Mouse (Mus musculus): ENCODE data around the gene Arpp19. TPM values are rescaled to one million over a fixed set of nuclear protein-coding genes. Genes with fewer than 3 reads are reported as not detected.

Gene Arpp19
- total RNA-seq, 1 experiment = 192 TPM

DNA sequence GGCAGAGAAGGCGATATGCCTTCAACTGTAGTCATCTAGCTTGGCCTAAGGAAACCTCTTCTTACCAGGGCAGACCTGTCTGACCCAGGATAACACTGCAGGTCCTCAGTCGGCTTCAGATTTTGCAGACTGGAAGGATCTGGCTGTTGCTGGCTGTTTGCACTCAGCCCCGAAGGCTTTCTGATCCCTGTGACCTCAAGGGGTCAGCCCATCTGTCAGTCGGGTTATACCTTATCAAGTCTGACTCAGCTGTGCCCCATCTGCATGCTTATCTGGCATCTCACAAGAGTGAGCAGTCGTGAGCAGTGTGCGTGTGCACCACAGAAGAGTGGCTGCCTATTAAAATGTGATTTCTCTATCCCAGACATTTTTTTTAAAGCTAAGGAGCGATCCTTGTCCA, 13.3 kb upstream of the Arpp19 start:
- no peak overlapping the region for H3K27ac ChIP-seq (ENCODE audit: insufficient read depth, low read depth, low read length, poor library complexity, severe bottlenecking)
- DNase-seq (ENCODE audit: low read depth, low spot score) = peak; percentile 26
- TF ChIP-seq ZC3H11A (IDR thresholded peaks at IDR 0.05; ENCODE audit: borderline replicate concordance, low read depth, low read length) (no peak), MAFK (IDR thresholded peaks at IDR 0.05; ENCODE audit: insufficient read depth, low read depth, low read length) (no peak), CHD2 (IDR thresholded peaks at IDR 0.05; ENCODE audit: low read depth, low read length) (no peak), ZNF384 (IDR thresholded peaks at IDR 0.05; ENCODE audit: low read depth, low read length) (no peak), HCFC1 (IDR thresholded peaks at IDR 0.05; ENCODE audit: borderline replicate concordance, insufficient read depth, low read length) (no peak)
- H3K9ac ChIP-seq (ENCODE audit: insufficient read depth, low read depth, low read length, poor library complexity, severe bottlenecking) = no peak overlapping the region
- H3K4me3 ChIP-seq (ENCODE audit: insufficient read depth in 1 of 2, low read depth in 1 of 2, low read length in 2 of 2, poor library complexity in 1 of 2, severe bottlenecking in 1 of 2) = no peak overlapping the region
- peaks cover 0 to 5% of the 10 kb centered on the region in 2 experiments; a peak in 3 of 4 replicates for H3K4me1 ChIP-seq (ENCODE audit: control insufficient read depth in 2 of 2, insufficient read depth in 2 of 2, low read length in 2 of 2, poor library complexity in 1 of 2)
- in situ Hi-C loops (cut with MboI; ENCODE audit: low sequenced_read_pairs in 2 of 2, unreplicated experiment in 2 of 2) = no loop called here
- H3K9me3 ChIP-seq (ENCODE audit: control insufficient read depth, insufficient read depth, low read depth, low read length) = no peaks in the 10 kb centered on the region
- no peaks in the 10 kb centered on the region; the same call in 1 of the 2 replicates for H3K36me3 ChIP-seq (ENCODE audit: control insufficient read depth, insufficient read depth, low read length, poor library complexity, severe bottlenecking)

GRCm38 (mm10) chr9:75025689-75026088, 11.7 kb upstream of the Arpp19 start:
- H3K4me1 ChIP-seq (ENCODE audit: control insufficient read depth in 2 of 2, insufficient read depth in 2 of 2, low read length in 2 of 2, poor library complexity in 1 of 2) = no peaks in the 10 kb centered on the region; a peak in 1 of 4 replicates
- H3K36me3 ChIP-seq (ENCODE audit: control insufficient read depth, insufficient read depth, low read length, poor library complexity, severe bottlenecking) = no peaks in the 10 kb centered on the region
- in situ Hi-C loops (cut with MboI; ENCODE audit: low sequenced_read_pairs in 2 of 2, unreplicated experiment in 2 of 2) = no loop called here
- H3K27ac ChIP-seq (ENCODE audit: insufficient read depth, low read depth, low read length, poor library complexity, severe bottlenecking) = no peak overlapping the region
- TF ChIP-seq ZC3H11A (IDR thresholded peaks at IDR 0.05; ENCODE audit: borderline replicate concordance, low read depth, low read length) (no peak), HCFC1 (IDR thresholded peaks at IDR 0.05; ENCODE audit: borderline replicate concordance, insufficient read depth, low read length) (no peak), ZNF384 (IDR thresholded peaks at IDR 0.05; ENCODE audit: low read depth, low read length) (no peak), MAFK (IDR thresholded peaks at IDR 0.05; ENCODE audit: insufficient read depth, low read depth, low read length) (no peak), CHD2 (IDR thresholded peaks at IDR 0.05; ENCODE audit: low read depth, low read length) (no peak)
- no peaks in the 10 kb centered on the region for H3K9me3 ChIP-seq (ENCODE audit: control insufficient read depth, insufficient read depth, low read depth, low read length)
- no peak overlapping the region for H3K4me3 ChIP-seq (ENCODE audit: insufficient read depth in 1 of 2, low read depth in 1 of 2, low read length in 2 of 2, poor library complexity in 1 of 2, severe bottlenecking in 1 of 2)
- H3K9ac ChIP-seq (ENCODE audit: insufficient read depth, low read depth, low read length, poor library complexity, severe bottlenecking) = no peak overlapping the region
- peak; percentile 33 for DNase-seq (ENCODE audit: low read depth, low spot score)

DNA sequence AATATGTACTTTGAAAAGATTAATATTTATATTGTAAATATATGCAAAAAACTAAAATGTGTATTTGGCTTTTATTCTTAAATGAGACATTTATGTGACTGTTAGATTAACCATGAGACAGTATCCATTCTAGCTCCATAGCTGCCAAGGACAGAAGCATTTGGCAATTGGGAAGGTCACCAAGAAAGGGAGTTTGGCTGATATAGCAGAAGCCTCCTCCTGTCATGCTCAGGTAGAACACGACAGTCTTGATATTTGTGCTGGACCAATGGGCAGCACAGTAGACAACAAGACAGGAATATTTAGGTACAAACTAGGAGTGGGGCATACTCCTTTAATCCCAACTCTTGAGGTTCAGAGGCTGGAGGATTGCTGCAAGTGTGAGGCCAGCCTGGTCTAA, 5.0 kb upstream of the Arpp19 start:
- Histone ChIP-seq H3K27ac (ENCODE audit: insufficient read depth, low read depth, low read length, poor library complexity, severe bottlenecking) (no peak overlapping the region), H3K9me3 (ENCODE audit: control insufficient read depth, insufficient read depth, low read depth, low read length) (no peaks in the 10 kb centered on the region), H3K9ac (ENCODE audit: insufficient read depth, low read depth, low read length, poor library complexity, severe bottlenecking) (no peak overlapping the region), H3K36me3 (ENCODE audit: control insufficient read depth, insufficient read depth, low read length, poor library complexity, severe bottlenecking) (no peaks in the 10 kb centered on the region), H3K4me1 (ENCODE audit: control insufficient read depth in 2 of 2, insufficient read depth in 2 of 2, low read length in 2 of 2, poor library complexity in 1 of 2) (no peaks in the 10 kb centered on the region; a peak in 1 of 4 replicates), H3K4me3 (ENCODE audit: insufficient read depth in 1 of 2, low read depth in 1 of 2, low read length in 2 of 2, poor library complexity in 1 of 2, severe bottlenecking in 1 of 2) (no peak overlapping the region)
- TF ChIP-seq ZNF384 (IDR thresholded peaks at IDR 0.05; ENCODE audit: low read depth, low read length) (no peak), ZC3H11A (IDR thresholded peaks at IDR 0.05; ENCODE audit: borderline replicate concordance, low read depth, low read length) (no peak), MAFK (IDR thresholded peaks at IDR 0.05; ENCODE audit: insufficient read depth, low read depth, low read length) (no peak), HCFC1 (IDR thresholded peaks at IDR 0.05; ENCODE audit: borderline replicate concordance, insufficient read depth, low read length) (no peak), CHD2 (IDR thresholded peaks at IDR 0.05; ENCODE audit: low read depth, low read length) (no peak)
- DNase-seq (ENCODE audit: low read depth, low spot score) = no peak
- in situ Hi-C loops (cut with MboI; ENCODE audit: low sequenced_read_pairs in 2 of 2, unreplicated experiment in 2 of 2) = no loop called here

GRCm38 (mm10) chr9:75033141-75033540, 4.3 kb upstream of the Arpp19 start:
- H3K36me3 ChIP-seq (ENCODE audit: control insufficient read depth, insufficient read depth, low read length, poor library complexity, severe bottlenecking) = no peaks in the 10 kb centered on the region
- no peak overlapping the region for H3K4me3 ChIP-seq (ENCODE audit: insufficient read depth in 1 of 2, low read depth in 1 of 2, low read length in 2 of 2, poor library complexity in 1 of 2, severe bottlenecking in 1 of 2)
- no peaks in the 10 kb centered on the region; a peak in 1 of 4 replicates for H3K4me1 ChIP-seq (ENCODE audit: control insufficient read depth in 2 of 2, insufficient read depth in 2 of 2, low read length in 2 of 2, poor library complexity in 1 of 2)
- DNase-seq (ENCODE audit: low read depth, low spot score) = no peak
- no peaks in the 10 kb centered on the region for H3K9me3 ChIP-seq (ENCODE audit: control insufficient read depth, insufficient read depth, low read depth, low read length)
- no peak overlapping the region for H3K27ac ChIP-seq (ENCODE audit: insufficient read depth, low read depth, low read length, poor library complexity, severe bottlenecking)
- H3K9ac ChIP-seq (ENCODE audit: insufficient read depth, low read depth, low read length, poor library complexity, severe bottlenecking) = no peak overlapping the region
- in situ Hi-C loops (cut with MboI; ENCODE audit: low sequenced_read_pairs in 2 of 2, unreplicated experiment in 2 of 2) = no loop called here
- TF ChIP-seq CHD2 (IDR thresholded peaks at IDR 0.05; ENCODE audit: low read depth, low read length) = no peak
- TF ChIP-seq HCFC1 (IDR thresholded peaks at IDR 0.05; ENCODE audit: borderline replicate concordance, insufficient read depth, low read length) = no peak
- TF ChIP-seq ZC3H11A (IDR thresholded peaks at IDR 0.05; ENCODE audit: borderline replicate concordance, low read depth, low read length) = no peak
- TF ChIP-seq MAFK (IDR thresholded peaks at IDR 0.05; ENCODE audit: insufficient read depth, low read depth, low read length) = no peak
- TF ChIP-seq ZNF384 (IDR thresholded peaks at IDR 0.05; ENCODE audit: low read depth, low read length) = no peak

DNA sequence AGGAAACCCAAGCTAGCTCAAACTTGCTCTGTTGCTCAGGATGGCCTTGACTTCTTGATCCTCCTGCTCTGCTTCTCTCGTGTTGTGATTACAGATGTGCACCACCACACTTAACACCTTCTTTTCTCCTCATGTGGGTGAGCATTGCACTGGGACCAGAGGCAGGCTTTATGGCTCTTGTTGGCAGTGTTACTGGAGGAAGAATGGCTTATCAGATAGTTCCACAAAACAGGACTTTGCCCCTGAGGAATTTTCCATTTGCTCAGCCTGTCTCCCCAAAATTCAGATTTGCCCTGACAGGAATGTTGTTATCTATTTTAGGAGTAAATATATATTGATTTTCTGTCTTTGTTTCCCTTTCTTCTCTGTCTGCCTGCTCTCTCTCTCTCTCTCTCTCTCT, 2.7 kb upstream of the Arpp19 start:
- TF ChIP-seq HCFC1 (IDR thresholded peaks at IDR 0.05; ENCODE audit: borderline replicate concordance, insufficient read depth, low read length) (no peak), MAFK (IDR thresholded peaks at IDR 0.05; ENCODE audit: insufficient read depth, low read depth, low read length) (no peak), ZC3H11A (IDR thresholded peaks at IDR 0.05; ENCODE audit: borderline replicate concordance, low read depth, low read length) (no peak), ZNF384 (IDR thresholded peaks at IDR 0.05; ENCODE audit: low read depth, low read length) (no peak), CHD2 (IDR thresholded peaks at IDR 0.05; ENCODE audit: low read depth, low read length) (no peak)

More for the DNA sequence above, 2.7 kb upstream of the Arpp19 start:
- Histone ChIP-seq H3K36me3 (ENCODE audit: control insufficient read depth, insufficient read depth, low read length, poor library complexity, severe bottlenecking) (no peaks in the 10 kb centered on the region), H3K9me3 (ENCODE audit: control insufficient read depth, insufficient read depth, low read depth, low read length) (no peaks in the 10 kb centered on the region), H3K4me1 (ENCODE audit: control insufficient read depth in 2 of 2, insufficient read depth in 2 of 2, low read length in 2 of 2, poor library complexity in 1 of 2) (peaks cover 0 to 4% of the 10 kb centered on the region in 2 experiments; a peak in 2 of 4 replicates), H3K27ac (ENCODE audit: insufficient read depth, low read depth, low read length, poor library complexity, severe bottlenecking) (no peak overlapping the region), H3K9ac (ENCODE audit: insufficient read depth, low read depth, low read length, poor library complexity, severe bottlenecking) (no peak overlapping the region), H3K4me3 (ENCODE audit: insufficient read depth in 1 of 2, low read depth in 1 of 2, low read length in 2 of 2, poor library complexity in 1 of 2, severe bottlenecking in 1 of 2) (no peak overlapping the region)
- no peak for DNase-seq (ENCODE audit: low read depth, low spot score)
- in situ Hi-C loops (cut with MboI; ENCODE audit: low sequenced_read_pairs in 2 of 2, unreplicated experiment in 2 of 2) = no loop called here
